Mouse (Mus musculus) limb, embryonic 12.5 days (tissue): Measurements from ENCODE around the gene Cblc. TPM values are rescaled to one million over a fixed set of nuclear protein-coding genes. Genes with fewer than 3 reads are reported as not detected.
A peak's percentile ranks its signal among the peaks of the same experiment; 100 is the strongest.

Source experiments
- ATAC-seq: fragments of 200-750 bp; cut with Nextera tagmentation; 2 replicates; pipeline ENCODE4 v1.8.0; 2017; ENCODE audit warnings: low read depth, moderate TSS enrichment; ENCODE audit not compliant: insufficient number of reproducible peaks, insufficient read depth, low FRiP score, low TSS enrichment
- H3K27ac ChIP-seq: fragments of 300-500 bp; sonication (generic); 2 replicates; pipeline ENCODE4 v1.5.1; 2016; ENCODE audit warnings: mild to moderate bottlenecking, moderate library complexity
- H3K27me3 ChIP-seq: fragments of 300-500 bp; sonication (generic); 2 replicates; pipeline ENCODE4 v1.6.1; 2016; ENCODE audit warnings: mild to moderate bottlenecking, moderate library complexity
- H3K36me3 ChIP-seq: fragments of 300-500 bp; sonication (generic); 2 replicates; pipeline ENCODE4 v1.6.1; 2016; ENCODE audit warnings: mild to moderate bottlenecking, moderate library complexity
- H3K4me1 ChIP-seq: fragments of 300-500 bp; sonication (generic); replicated peaks from 2 replicates; pipeline ENCODE4 v1.6.1; 2016
- H3K4me2 ChIP-seq: fragments of 300-500 bp; sonication (generic); 2 replicates; pipeline ENCODE4 v1.6.1; 2016; ENCODE audit warnings: mild to moderate bottlenecking, moderate library complexity
- H3K4me3 ChIP-seq: fragments of 300-500 bp; sonication (generic); replicated peaks from 2 replicates; pipeline ENCODE4 v1.5.1; 2016; ENCODE audit warnings: mild to moderate bottlenecking
- H3K9ac ChIP-seq: fragments of 300-500 bp; sonication (generic); replicated peaks from 2 replicates; pipeline ENCODE4 v1.6.1; 2016; ENCODE audit warnings: mild to moderate bottlenecking, moderate library complexity
- H3K9me3 ChIP-seq: fragments of 300-500 bp; sonication (generic); 2 replicates; pipeline ENCODE4 v1.6.1; 2016; ENCODE audit warnings: mild to moderate bottlenecking, moderate library complexity
- WGBS: fragments of 180-500 bp; shearing (Covaris S2); methylation state at CpG from one replicate; pipeline ENCODE4 v1.1.7; 2016; 5-methylcytosine and 5-hydroxymethylcytosine counted together
- polyA plus RNA-seq: library from polyadenylated mRNA; unstranded; fragments of >200 nt; fragmentation: Nextera tagmentation; extraction: Ambion mirVana; gene quantifications from 2 replicates; pipeline ENCODE4 v1.2.1, GENCODE M21; 2016

The Cblc gene
- polyA plus RNA-seq, 1 experiment from 2014 or later: 2.8 TPM

- Histone ChIP-seq H3K36me3 (no peaks in the 10 kb centered on the region), H3K27ac (no peak overlapping the region), H3K4me1 (no peaks in the 10 kb centered on the region; the same call in 1 of the 2 replicates), H3K9ac (no peak overlapping the region), H3K4me2 (no peak overlapping the region), H3K27me3 (peaks cover 6% of the 10 kb centered on the region; the same call in 1 of the 2 replicates), H3K4me3 (no peak overlapping the region), H3K9me3 (peaks cover 5% of the 10 kb centered on the region; the same call in 1 of the 2 replicates)
- 89% methylated on average over 7 of the region's 7 CpGs for WGBS
- ATAC-seq: no peak
Measured at GRCm38 (mm10) chr7:19781741-19782140, 14.9 kb downstream of the Cblc start.

- no peak overlapping the region for H3K4me2 ChIP-seq
- no peak overlapping the region for H3K9ac ChIP-seq
- no peaks in the 10 kb centered on the region for H3K36me3 ChIP-seq
- no peak overlapping the region for H3K27ac ChIP-seq
- no peak overlapping the region for H3K4me3 ChIP-seq
- H3K9me3 ChIP-seq: peaks cover 5% of the 10 kb centered on the region; the same call in 1 of the 2 replicates
- peaks cover 1% of the 10 kb centered on the region; the same call in 1 of the 2 replicates for H3K27me3 ChIP-seq
- WGBS: 77% methylated on average over 4 of the region's 4 CpGs
- ATAC-seq: no peak
- no peaks in the 10 kb centered on the region for H3K4me1 ChIP-seq
Measured at GRCm38 (mm10) chr7:19779903-19780302, 16.7 kb downstream of the Cblc start.

- no peaks in the 10 kb centered on the region for H3K27me3 ChIP-seq
- no peak overlapping the region for H3K9ac ChIP-seq
Measured at GRCm38 (mm10) chr7:19778645-19779044, 18.0 kb downstream of the Cblc start.

GRCm38 (mm10) chr7:19777049-19777723 lies 19.4 kb downstream of the Cblc start:
- Histone ChIP-seq H3K4me1 (no peaks in the 10 kb centered on the region), H3K4me3 (no peak overlapping the region), H3K27me3 (no peaks in the 10 kb centered on the region), H3K4me2 (no peak overlapping the region), H3K9me3 (peaks cover 5% of the 10 kb centered on the region; the same call in 1 of the 2 replicates), H3K36me3 (no peaks in the 10 kb centered on the region), H3K27ac (no peak overlapping the region), H3K9ac (no peak overlapping the region)
- WGBS: 89% methylated on average over 11 of the region's 11 CpGs
- ATAC-seq: no peak

More at GRCm38 (mm10) chr7:19778645-19779044, 18.0 kb downstream of the Cblc start:
- Histone ChIP-seq H3K36me3 (no peaks in the 10 kb centered on the region), H3K27ac (no peak overlapping the region), H3K4me1 (no peaks in the 10 kb centered on the region), H3K9me3 (peaks cover 5% of the 10 kb centered on the region; the same call in 1 of the 2 replicates), H3K4me3 (no peak overlapping the region), H3K4me2 (no peak overlapping the region)
- 88% methylated on average over 8 of the region's 8 CpGs for WGBS
- ATAC-seq: no peak

- Histone ChIP-seq H3K4me3 (no peak overlapping the region), H3K4me2 (peak overlapping the region; percentile 82), H3K36me3 (no peaks in the 10 kb centered on the region), H3K27ac (peak overlapping the region; percentile 47; the same call in 1 of the 2 replicates), H3K4me1 (peaks cover 32% of the 10 kb centered on the region), H3K9me3 (no peaks in the 10 kb centered on the region), H3K9ac (no peak overlapping the region), H3K27me3 (peaks cover 36% of the 10 kb centered on the region)
- WGBS: 45% methylated on average over 4 of the region's 4 CpGs
- no peak for ATAC-seq
Measured at GRCm38 (mm10) chr7:19771682-19772081, 24.9 kb downstream of the Cblc start.

GRCm38 (mm10) chr7:19770984-19771391 lies 25.6 kb downstream of the Cblc start, which contains the start of gene Bcam:
TSS of gene Bcam (minus strand) at chr7:19771016.
- 2% methylated on average over 9 of the region's 9 CpGs for WGBS
- Histone ChIP-seq H3K4me1 (peaks cover 32% of the 10 kb centered on the region), H3K27ac (peak within 1 kb of the TSS; percentile 47; the same call in 1 of the 2 replicates), H3K27me3 (peaks cover 36% of the 10 kb centered on the region), H3K4me3 (peak within 1 kb of the TSS; percentile 50), H3K4me2 (peak within 1 kb of the TSS; percentile 82), H3K36me3 (0 out of 2 replicates have a peak, but pooled peaks cover 3% of the 10 kb centered on the region), H3K9me3 (no peaks in the 10 kb centered on the region), H3K9ac (peak within 1 kb of the TSS; percentile 71)
- peak; percentile 37; the same call in 1 of the 2 replicates for ATAC-seq

- Histone ChIP-seq H3K27ac (no peak overlapping the region; the same call in 1 of the 2 replicates), H3K4me3 (peak overlapping the region; percentile 50), H3K36me3 (0 out of 2 replicates have a peak, but pooled peaks cover 3% of the 10 kb centered on the region), H3K9me3 (no peaks in the 10 kb centered on the region), H3K9ac (peak overlapping the region; percentile 71), H3K4me2 (peak overlapping the region; percentile 82), H3K27me3 (peaks cover 36% of the 10 kb centered on the region), H3K4me1 (peaks cover 32% of the 10 kb centered on the region)
- ATAC-seq: peak; percentile 75
- WGBS: under 1% methylated on average over 28 of the region's 28 CpGs
Measured at GRCm38 (mm10) chr7:19770375-19770754, 26.2 kb downstream of the Cblc start.

GRCm38 (mm10) chr7:19769434-19770374 lies 26.9 kb downstream of the Cblc start:
- 15% methylated on average over 16 of the region's 16 CpGs for WGBS
- Histone ChIP-seq H3K4me1 (peaks cover 32% of the 10 kb centered on the region), H3K27me3 (peaks cover 36% of the 10 kb centered on the region), H3K4me3 (peak overlapping the region; percentile 50), H3K9me3 (no peaks in the 10 kb centered on the region), H3K4me2 (peak overlapping the region; percentile 82), H3K9ac (peak overlapping the region; percentile 71), H3K36me3 (0 out of 2 replicates have a peak, but pooled peaks cover 3% of the 10 kb centered on the region), H3K27ac (peak overlapping the region; percentile 50)
- no peak for ATAC-seq

- Histone ChIP-seq H3K4me2 (peak overlapping the region; percentile 82), H3K27ac (no peak overlapping the region; the same call in 1 of the 2 replicates), H3K27me3 (peaks cover 36% of the 10 kb centered on the region), H3K9ac (peak overlapping the region; percentile 71; the same call in 1 of the 2 replicates), H3K9me3 (no peaks in the 10 kb centered on the region), H3K4me3 (peak overlapping the region; percentile 50), H3K36me3 (peaks cover 10% of the 10 kb centered on the region; the same call in 1 of the 2 replicates), H3K4me1 (peaks cover 32% of the 10 kb centered on the region)
- ATAC-seq: no peak
- 20% methylated on average over 4 of the region's 4 CpGs for WGBS
Measured at GRCm38 (mm10) chr7:19769001-19769400, 27.6 kb downstream of the Cblc start.

- Histone ChIP-seq H3K9ac (no peak overlapping the region), H3K27me3 (peaks cover 36% of the 10 kb centered on the region), H3K4me3 (no peak overlapping the region), H3K27ac (no peak overlapping the region), H3K4me2 (peak overlapping the region; percentile 82), H3K4me1 (peaks cover 32% of the 10 kb centered on the region), H3K9me3 (no peaks in the 10 kb centered on the region), H3K36me3 (peaks cover 15% of the 10 kb centered on the region; the same call in 1 of the 2 replicates)
- no peak for ATAC-seq
- 76% methylated on average over 14 of the region's 14 CpGs for WGBS
Measured at GRCm38 (mm10) chr7:19768251-19768650, 28.4 kb downstream of the Cblc start.
